13 mouse cellular contexts compared by ENCODE assay signal in the genomic region with DNA sequence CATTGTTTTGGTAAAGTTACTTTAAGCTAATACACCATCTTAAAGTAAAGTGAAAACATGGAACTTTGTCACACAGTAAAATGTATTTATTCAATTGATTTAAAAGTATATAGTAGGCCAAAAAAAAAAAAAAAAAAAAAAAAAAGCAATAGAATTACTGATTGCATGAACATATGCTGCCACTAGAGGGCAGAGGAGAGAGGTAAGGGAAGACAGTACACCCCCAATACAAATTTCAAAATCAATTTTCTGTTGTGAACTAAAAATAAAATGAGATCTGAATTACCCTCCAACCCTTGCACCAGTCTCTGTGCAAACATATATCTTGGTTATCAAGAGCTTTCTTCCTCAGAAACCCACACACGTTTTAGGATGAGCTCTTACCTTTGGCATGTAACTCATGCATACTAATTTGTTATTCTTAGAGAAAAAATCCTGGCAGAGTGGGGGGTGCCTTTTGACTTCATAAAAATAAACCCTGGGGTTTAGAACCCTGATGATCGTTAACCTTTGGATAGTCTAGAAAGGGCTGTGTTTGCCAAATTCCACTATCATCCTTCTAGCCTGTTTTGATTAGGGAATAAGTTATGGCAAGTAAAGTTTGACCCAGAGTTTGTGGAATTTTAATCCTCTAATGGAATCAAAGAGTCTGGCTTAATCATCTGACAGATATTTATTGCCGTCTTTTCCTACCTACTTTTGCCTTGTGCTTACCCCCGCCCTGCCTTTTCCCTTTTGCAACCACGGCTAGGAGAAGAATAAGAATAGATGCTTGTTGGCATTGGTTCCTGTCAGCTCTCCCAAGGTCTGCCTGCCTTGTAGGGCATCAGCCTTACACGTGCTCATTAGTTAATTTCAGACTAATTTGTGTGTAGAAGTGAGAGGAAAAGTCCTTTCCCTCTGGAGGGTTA.
DNase-seq lines count a peak whose midpoint lies in the region; ATAC-seq and TF ChIP-seq lines count a peak whose summit lies in the region.
"Had no signal": no experiment of that assay in that cellular context is flagged by ENCODE, and none has a peak within 500 bp of the region (broad histone marks: within the 10 kb centered on the region; RNA-seq: fewer than 3 reads in every experiment).

No protein-coding gene starts in this region.

- peak; percentile 39 for TF ChIP-seq CTCF in hindbrain, postnatal 0 days (IDR thresholded peaks at IDR 0.05; ENCODE audit: low read depth)
- peak; percentile 40 for TF ChIP-seq CTCF in liver, postnatal 0 days (IDR thresholded peaks at IDR 0.05; ENCODE audit: low read depth)
- 0 out of 2 replicates have a peak, but pooled peaks have one; percentile 4 for TF ChIP-seq CTCF in E14TG2a.4 (conservative IDR thresholded peaks at IDR 0.05; ENCODE audit: low read length)

- no peak overlapping the region for H3K9ac ChIP-seq in hindbrain, postnatal 0 days (replicated peaks; ENCODE audit: low read length)
- no peak overlapping the region for H3K9ac ChIP-seq in hindbrain, embryonic 13.5 days
- no peak overlapping the region for H3K9ac ChIP-seq in liver, postnatal 0 days (replicated peaks)
- H3K9ac ChIP-seq: lung, embryonic 15.5 days; midbrain, embryonic 12.5 days; neural tube, embryonic 15.5 days had no signal

- DNase-seq in hindbrain, postnatal 0 days (ENCODE audit: low spot score), result no peak
- no peak for DNase-seq in liver, postnatal 0 days
- no peak for DNase-seq in liver
- DNase-seq in induced T-regulatory cell, adult 2 months (ENCODE audit: low read depth), result peak; percentile 11
- no peak for DNase-seq in right cerebral cortex, postnatal 4 days
- no peak for DNase-seq in right cerebral cortex, postnatal 25 days
- DNase-seq: cerebellum, postnatal 36 days; heart, postnatal 4 days had no signal

- no peak overlapping the region for H3K27ac ChIP-seq in hindbrain, postnatal 0 days
- no peak overlapping the region for H3K27ac ChIP-seq in hindbrain, embryonic 13.5 days
- no peak overlapping the region for H3K27ac ChIP-seq in liver, postnatal 0 days (ENCODE audit: low read depth)
- H3K27ac ChIP-seq: lung, embryonic 15.5 days; midbrain, embryonic 12.5 days; neural tube, embryonic 15.5 days had no signal

- H3K9me3 ChIP-seq in hindbrain, postnatal 0 days (ENCODE audit: low read length), result no peaks in the 10 kb centered on the region
- no peaks in the 10 kb centered on the region for H3K9me3 ChIP-seq in hindbrain, embryonic 13.5 days
- H3K9me3 ChIP-seq in liver, postnatal 0 days (ENCODE audit: low read length), result no peaks in the 10 kb centered on the region
- no peaks in the 10 kb centered on the region for H3K9me3 ChIP-seq in E14TG2a.4 (ENCODE audit: low read length)
- H3K9me3 ChIP-seq: lung, embryonic 15.5 days; midbrain, embryonic 12.5 days; neural tube, embryonic 15.5 days had no signal

- H3K4me1 ChIP-seq in hindbrain, postnatal 0 days (ENCODE audit: insufficient read depth, low read length), result no peaks in the 10 kb centered on the region
- H3K4me1 ChIP-seq in hindbrain, embryonic 13.5 days (replicated peaks), result no peaks in the 10 kb centered on the region
- H3K4me1 ChIP-seq in liver, postnatal 0 days (ENCODE audit: insufficient read depth), result no peaks in the 10 kb centered on the region
- no peaks in the 10 kb centered on the region for H3K4me1 ChIP-seq in E14TG2a.4 (replicated peaks; ENCODE audit: low read depth, low read length)
- H3K4me1 ChIP-seq: lung, embryonic 15.5 days; midbrain, embryonic 12.5 days; neural tube, embryonic 15.5 days had no signal

- ATAC-seq in hindbrain, postnatal 0 days, result no peak
- ATAC-seq in hindbrain, embryonic 13.5 days (ENCODE audit: low FRiP score), result no peak
- no peak for ATAC-seq in liver, postnatal 0 days

- no peaks in the 10 kb centered on the region for H3K27me3 ChIP-seq in hindbrain, postnatal 0 days (ENCODE audit: insufficient read depth, low read length)
- H3K27me3 ChIP-seq in hindbrain, embryonic 13.5 days, result no peaks in the 10 kb centered on the region
- no peaks in the 10 kb centered on the region for H3K27me3 ChIP-seq in liver, postnatal 0 days (ENCODE audit: insufficient read depth, low read length)
- no peaks in the 10 kb centered on the region for H3K27me3 ChIP-seq in E14TG2a.4 (ENCODE audit: insufficient read depth, low read length)
- H3K27me3 ChIP-seq: lung, embryonic 15.5 days; midbrain, embryonic 12.5 days; neural tube, embryonic 15.5 days had no signal

- 75% methylated on average over 6 of the region's 6 CpGs for WGBS in hindbrain, postnatal 0 days
- 80% methylated on average over 6 of the region's 6 CpGs for WGBS in hindbrain, embryonic 13.5 days
- WGBS in liver, postnatal 0 days (ENCODE audit: insufficient replicate concordance), result 67% methylated on average over 6 of the region's 6 CpGs

- H3K4me2 ChIP-seq in hindbrain, postnatal 0 days (ENCODE audit: low read depth, low read length), result no peak overlapping the region
- no peak overlapping the region for H3K4me2 ChIP-seq in hindbrain, embryonic 13.5 days
- H3K4me2 ChIP-seq in liver, postnatal 0 days (ENCODE audit: low read depth, low read length), result no peak overlapping the region
- H3K4me2 ChIP-seq: lung, embryonic 15.5 days; midbrain, embryonic 12.5 days; neural tube, embryonic 15.5 days had no signal

- no peaks in the 10 kb centered on the region for H3K36me3 ChIP-seq in hindbrain, postnatal 0 days (ENCODE audit: insufficient read depth, low read length)
- H3K36me3 ChIP-seq in hindbrain, embryonic 13.5 days, result no peaks in the 10 kb centered on the region
- H3K36me3 ChIP-seq in liver, postnatal 0 days (replicated peaks; ENCODE audit: insufficient read depth, low read length), result no peaks in the 10 kb centered on the region
- no peaks in the 10 kb centered on the region for H3K36me3 ChIP-seq in E14TG2a.4 (ENCODE audit: insufficient read depth, low read length)
- H3K36me3 ChIP-seq: lung, embryonic 15.5 days; midbrain, embryonic 12.5 days; neural tube, embryonic 15.5 days had no signal

- no peak for TF ChIP-seq EP300 in liver, postnatal 0 days (IDR thresholded peaks at IDR 0.05; ENCODE audit: low read depth)

- H3K4me3 ChIP-seq in hindbrain, postnatal 0 days (ENCODE audit: low read length), result no peak overlapping the region
- H3K4me3 ChIP-seq in hindbrain, embryonic 13.5 days, result no peak overlapping the region
- H3K4me3 ChIP-seq in liver, postnatal 0 days (ENCODE audit: low read depth, low read length), result no peak overlapping the region
- no peak overlapping the region for H3K4me3 ChIP-seq in E14TG2a.4 (replicated peaks; ENCODE audit: low read length)
- H3K4me3 ChIP-seq: lung, embryonic 15.5 days; midbrain, embryonic 12.5 days; neural tube, embryonic 15.5 days had no signal
